Mouse (Mus musculus) lung, embryonic 16.5 days (tissue): ENCODE measurements at regions not wholly inside any gene's neighbourhood (a gene's known extent, or its start where the extent isn't known, plus 50 kb on each side); places are given as distances from the start of the nearest gene placed in this dataset.
A peak's percentile ranks its signal among the peaks of the same experiment; 100 is the strongest.

Experiments
- ATAC-seq: fragments of 200-750 bp; cut with Nextera tagmentation; 2 replicates; pipeline ENCODE4 v1.8.0; 2017; ENCODE audit warnings: low read depth, mild to moderate bottlenecking, moderate library complexity
- H3K27ac ChIP-seq: fragments of 300-500 bp; sonication (generic); 2 replicates; pipeline ENCODE4 v1.5.1; 2014; ENCODE audit warnings: mild to moderate bottlenecking, control low read depth, low read length
- H3K27me3 ChIP-seq: fragments of 300-500 bp; sonication (generic); 2 replicates; pipeline ENCODE4 v1.6.1; 2014; ENCODE audit warnings: low read depth, low read length, mixed read lengths; ENCODE audit not compliant: control insufficient read depth, insufficient read depth
- H3K36me3 ChIP-seq: fragments of 300-500 bp; sonication (generic); 2 replicates; pipeline ENCODE4 v1.6.1; 2014; ENCODE audit warnings: low read length; ENCODE audit not compliant: control insufficient read depth, insufficient read depth
- H3K4me1 ChIP-seq: fragments of 300-500 bp; sonication (generic); replicated peaks from 2 replicates; pipeline ENCODE4 v1.6.1; 2014; ENCODE audit warnings: low read length, mixed read lengths; ENCODE audit not compliant: control insufficient read depth, insufficient read depth
- H3K4me2 ChIP-seq: fragments of 300-500 bp; sonication (generic); 2 replicates; pipeline ENCODE4 v1.6.1; 2014; ENCODE audit warnings: low read depth, low read length, control low read depth
- H3K4me3 ChIP-seq: fragments of 300-500 bp; sonication (generic); 2 replicates; pipeline ENCODE4 v1.5.1; 2014; ENCODE audit warnings: mild to moderate bottlenecking, low read length, control low read depth
- H3K9ac ChIP-seq: fragments of 300-500 bp; sonication (generic); 2 replicates; pipeline ENCODE4 v1.6.1; 2014; ENCODE audit warnings: low read length, control low read depth
- H3K9me3 ChIP-seq: fragments of 300-500 bp; sonication (generic); 2 replicates; pipeline ENCODE4 v1.6.1; 2016; ENCODE audit warnings: low read length; ENCODE audit not compliant: control insufficient read depth
- WGBS: fragments of 180-500 bp; shearing (Covaris S2); extraction: QIAGEN DNeasy Blood & Tissue Kit; methylation state at CpG from one replicate; pipeline ENCODE4 v1.1.7; 2014; 5-methylcytosine and 5-hydroxymethylcytosine counted together

DNA sequence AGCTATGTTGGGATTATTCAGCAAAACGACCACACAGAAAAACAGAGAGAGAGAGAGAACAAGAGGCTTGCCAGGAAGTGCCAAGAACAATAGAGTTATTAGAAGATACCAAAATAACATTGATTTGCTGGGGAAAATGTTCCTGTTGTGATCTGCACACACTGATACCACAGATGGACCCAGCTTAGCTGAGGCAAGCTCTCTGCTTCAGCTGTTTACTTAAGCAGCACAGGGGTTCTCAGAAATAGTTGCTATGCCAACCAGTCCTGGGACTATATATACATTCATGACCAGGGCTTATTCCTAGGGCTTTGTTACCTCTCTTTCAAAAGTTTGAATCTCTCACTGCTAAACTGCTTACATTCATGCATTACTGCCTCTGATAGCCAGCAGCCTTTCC lies 790.5 kb downstream of the Diaph3 start:
- Histone ChIP-seq H3K9me3 (no peaks in the 10 kb centered on the region), H3K27me3 (no peaks in the 10 kb centered on the region), H3K9ac (no peak overlapping the region), H3K36me3 (no peaks in the 10 kb centered on the region), H3K4me1 (no peaks in the 10 kb centered on the region; the same call in 1 of the 2 replicates), H3K4me3 (no peak overlapping the region), H3K27ac (peak overlapping the region; percentile 16; the same call in 1 of the 2 replicates), H3K4me2 (no peak overlapping the region)
- ATAC-seq = peak; percentile 83; the same call in 1 of the 2 replicates
- 17% methylated on average over 1 of the region's 1 CpGs for WGBS

DNA sequence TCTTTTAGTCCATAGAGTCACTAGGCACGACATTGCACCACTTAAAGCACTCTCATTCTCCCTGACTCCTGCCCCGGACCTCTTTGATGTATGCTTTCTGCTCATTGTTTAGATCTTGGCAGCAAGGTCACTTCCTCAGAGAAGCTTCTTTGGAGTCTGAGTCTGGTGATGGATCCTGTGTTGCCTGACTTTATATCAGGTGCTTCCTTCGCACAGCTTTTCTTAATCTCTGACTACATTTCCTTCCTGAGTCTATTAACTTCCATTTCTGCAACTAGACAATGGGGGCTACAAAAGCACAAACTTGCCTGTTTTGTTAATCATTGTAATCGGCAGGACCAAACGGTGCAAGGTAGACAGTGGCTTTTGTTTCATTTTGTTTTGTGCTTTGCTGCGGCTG lies 802.0 kb downstream of the Diaph3 start:
- no peaks in the 10 kb centered on the region for H3K27me3 ChIP-seq
- no peak overlapping the region for H3K9ac ChIP-seq
- 57% methylated on average over 6 of the region's 6 CpGs for WGBS
- no peak overlapping the region for H3K4me2 ChIP-seq
- H3K4me1 ChIP-seq = no peaks in the 10 kb centered on the region; the same call in 1 of the 2 replicates
- no peak overlapping the region for H3K27ac ChIP-seq
- H3K36me3 ChIP-seq = no peaks in the 10 kb centered on the region
- H3K9me3 ChIP-seq = no peaks in the 10 kb centered on the region
- no peak overlapping the region for H3K4me3 ChIP-seq
- peak; percentile 89 for ATAC-seq

DNA sequence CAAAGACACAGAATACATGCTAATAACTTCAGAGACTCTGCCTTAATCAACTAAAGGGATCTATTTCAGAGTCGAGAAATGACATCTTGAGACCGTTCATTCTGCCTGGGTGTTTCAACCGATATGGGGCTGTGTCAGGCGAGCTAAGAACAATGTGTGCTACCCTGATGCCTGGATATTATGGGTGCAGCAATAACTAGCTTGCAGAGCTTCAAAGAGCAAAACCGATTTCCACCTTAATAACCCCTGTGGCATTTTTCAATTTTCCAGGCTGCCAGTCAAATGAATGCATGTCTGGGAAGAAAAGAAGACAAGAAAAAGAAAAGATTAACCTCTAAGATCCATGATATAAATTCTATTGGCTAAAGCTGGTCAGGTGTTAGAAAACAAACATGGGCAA lies 804.0 kb downstream of the Diaph3 start:
- Histone ChIP-seq H3K9me3 (no peaks in the 10 kb centered on the region), H3K4me3 (no peak overlapping the region), H3K4me1 (no peaks in the 10 kb centered on the region; the same call in 1 of the 2 replicates), H3K27ac (no peak overlapping the region), H3K9ac (no peak overlapping the region), H3K36me3 (no peaks in the 10 kb centered on the region), H3K27me3 (no peaks in the 10 kb centered on the region), H3K4me2 (no peak overlapping the region)
- ATAC-seq = no peak
- 80% methylated on average over 5 of the region's 5 CpGs for WGBS

DNA sequence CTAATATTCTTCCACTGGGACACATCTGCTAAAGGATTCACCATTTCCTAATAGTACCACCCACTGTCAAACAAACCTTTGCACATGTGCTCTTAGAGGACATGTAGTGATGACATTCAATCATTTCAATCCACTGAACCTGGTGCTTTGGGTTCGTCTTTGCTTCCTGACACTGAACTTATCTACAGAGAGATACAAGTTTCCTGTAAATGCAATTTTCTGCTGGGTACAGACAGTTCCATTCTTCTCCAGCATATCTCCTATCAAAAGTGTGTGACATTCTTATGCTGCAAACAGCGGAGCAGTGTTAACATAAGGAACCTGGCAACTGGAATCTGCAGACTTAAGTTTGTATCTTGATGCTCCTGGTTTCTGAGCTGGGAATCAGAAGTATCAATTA lies 805.8 kb downstream of the Diaph3 start:
- 66% methylated on average over 2 of the region's 2 CpGs for WGBS
- H3K27me3 ChIP-seq = no peaks in the 10 kb centered on the region
- ATAC-seq = no peak
- no peak overlapping the region for H3K9ac ChIP-seq
- no peaks in the 10 kb centered on the region for H3K36me3 ChIP-seq
- no peaks in the 10 kb centered on the region; the same call in 1 of the 2 replicates for H3K4me1 ChIP-seq
- no peak overlapping the region for H3K27ac ChIP-seq
- no peak overlapping the region for H3K4me3 ChIP-seq
- no peaks in the 10 kb centered on the region for H3K9me3 ChIP-seq
- no peak overlapping the region for H3K4me2 ChIP-seq

DNA sequence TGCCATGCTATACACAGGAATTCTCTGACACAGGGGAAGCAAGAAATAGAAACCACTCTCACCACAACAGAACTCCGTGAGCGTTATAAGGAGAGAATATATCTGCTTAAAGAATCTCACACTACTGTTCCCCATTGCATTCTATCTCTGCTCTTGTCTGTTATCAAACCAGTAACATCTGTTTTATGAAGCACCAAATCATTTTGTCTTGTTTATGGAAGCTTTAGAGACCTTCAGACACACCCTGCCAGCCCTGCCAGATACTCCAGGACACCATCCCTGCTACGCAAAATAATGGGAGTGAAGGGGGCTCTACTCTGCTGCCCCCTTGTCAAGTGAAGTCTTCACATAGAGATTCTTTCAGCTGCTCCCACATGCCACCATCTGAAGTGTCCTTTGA lies 811.9 kb downstream of the Diaph3 start:
- Histone ChIP-seq H3K4me1 (no peaks in the 10 kb centered on the region), H3K9me3 (no peaks in the 10 kb centered on the region), H3K9ac (no peak overlapping the region), H3K4me3 (no peak overlapping the region), H3K4me2 (no peak overlapping the region), H3K27me3 (no peaks in the 10 kb centered on the region), H3K36me3 (no peaks in the 10 kb centered on the region), H3K27ac (peak overlapping the region; percentile 12; the same call in 1 of the 2 replicates)
- ATAC-seq = no peak
- 31% methylated on average over 3 of the region's 3 CpGs for WGBS

DNA sequence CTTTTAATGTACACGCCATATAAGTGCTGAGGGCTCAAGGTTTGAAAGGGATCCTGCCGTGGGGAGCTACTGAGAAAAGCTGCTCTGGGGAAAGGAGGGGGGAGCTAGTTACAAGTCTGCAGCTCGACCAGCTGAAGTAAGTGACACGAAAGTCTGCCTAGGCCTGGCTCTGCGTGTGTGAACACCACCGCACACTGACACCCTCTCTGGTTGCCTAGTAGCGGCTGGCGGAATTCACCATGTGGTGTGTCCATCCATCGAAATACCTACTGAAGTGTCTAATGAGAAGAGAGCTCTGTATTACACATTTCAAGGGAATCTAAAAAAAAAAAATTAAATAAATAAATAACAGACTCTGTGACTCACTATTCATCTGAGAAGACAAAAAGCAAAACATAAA lies 813.4 kb downstream of the Diaph3 start:
- ATAC-seq = no peak
- no peak overlapping the region for H3K4me2 ChIP-seq
- H3K27me3 ChIP-seq = no peaks in the 10 kb centered on the region
- H3K4me1 ChIP-seq = no peaks in the 10 kb centered on the region
- no peaks in the 10 kb centered on the region for H3K36me3 ChIP-seq
- H3K9ac ChIP-seq = no peak overlapping the region
- H3K4me3 ChIP-seq = no peak overlapping the region
- no peak overlapping the region for H3K27ac ChIP-seq
- H3K9me3 ChIP-seq = no peaks in the 10 kb centered on the region
- WGBS = 58% methylated on average over 9 of the region's 9 CpGs

DNA sequence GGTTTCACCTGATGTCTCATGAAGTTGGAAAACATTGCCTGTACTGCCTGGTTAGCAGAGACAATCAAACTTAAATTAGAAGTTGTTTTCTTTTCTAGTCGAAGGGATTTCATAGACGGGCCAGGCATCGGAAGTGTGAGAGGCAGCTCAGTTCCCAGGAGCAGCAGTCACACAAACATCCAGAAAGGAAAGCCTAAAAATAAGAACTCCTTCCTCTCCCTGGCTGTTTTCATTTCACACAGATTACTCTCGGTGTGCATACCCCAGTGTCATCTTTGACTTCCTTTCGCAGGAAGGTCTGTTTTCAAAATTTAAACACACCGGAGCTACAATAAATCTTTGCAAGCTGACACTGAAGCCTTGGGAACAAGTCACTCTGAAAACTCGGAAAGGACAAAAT lies 818.7 kb downstream of the Diaph3 start:
- WGBS = 20% methylated on average over 7 of the region's 7 CpGs
- H3K9ac ChIP-seq = no peak overlapping the region
- no peaks in the 10 kb centered on the region for H3K9me3 ChIP-seq
- no peaks in the 10 kb centered on the region for H3K27me3 ChIP-seq
- H3K4me1 ChIP-seq = no peaks in the 10 kb centered on the region
- no peak overlapping the region for H3K4me3 ChIP-seq
- H3K27ac ChIP-seq = peak overlapping the region; percentile 58
- no peaks in the 10 kb centered on the region for H3K36me3 ChIP-seq
- H3K4me2 ChIP-seq = no peak overlapping the region
- peak; percentile 76 for ATAC-seq

DNA sequence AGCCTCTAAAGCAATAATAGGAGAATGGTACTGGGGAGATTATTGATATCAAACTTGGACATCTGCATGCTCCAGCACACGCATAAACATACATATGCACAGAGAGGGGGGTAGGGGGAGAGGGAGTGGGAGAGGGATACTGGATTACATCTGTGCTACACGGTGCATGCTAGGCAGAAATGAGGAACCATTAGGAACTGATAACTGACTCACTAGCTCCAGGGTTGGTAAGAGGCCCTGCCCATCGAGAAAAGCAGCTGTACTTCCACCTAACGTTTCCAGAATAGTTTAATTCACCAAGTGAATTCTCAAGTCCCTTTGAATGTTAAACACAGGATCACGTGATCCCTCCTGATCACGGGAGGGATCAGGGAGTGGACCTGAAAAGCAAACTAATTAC lies 825.1 kb downstream of the Diaph3 start:
- H3K4me1 ChIP-seq = no peaks in the 10 kb centered on the region
- WGBS = 73% methylated on average over 6 of the region's 6 CpGs
- no peak overlapping the region for H3K9ac ChIP-seq
- H3K27me3 ChIP-seq = no peaks in the 10 kb centered on the region
- no peaks in the 10 kb centered on the region for H3K36me3 ChIP-seq
- ATAC-seq = no peak
- H3K4me2 ChIP-seq = no peak overlapping the region
- no peak overlapping the region for H3K27ac ChIP-seq
- no peaks in the 10 kb centered on the region for H3K9me3 ChIP-seq
- no peak overlapping the region for H3K4me3 ChIP-seq

DNA sequence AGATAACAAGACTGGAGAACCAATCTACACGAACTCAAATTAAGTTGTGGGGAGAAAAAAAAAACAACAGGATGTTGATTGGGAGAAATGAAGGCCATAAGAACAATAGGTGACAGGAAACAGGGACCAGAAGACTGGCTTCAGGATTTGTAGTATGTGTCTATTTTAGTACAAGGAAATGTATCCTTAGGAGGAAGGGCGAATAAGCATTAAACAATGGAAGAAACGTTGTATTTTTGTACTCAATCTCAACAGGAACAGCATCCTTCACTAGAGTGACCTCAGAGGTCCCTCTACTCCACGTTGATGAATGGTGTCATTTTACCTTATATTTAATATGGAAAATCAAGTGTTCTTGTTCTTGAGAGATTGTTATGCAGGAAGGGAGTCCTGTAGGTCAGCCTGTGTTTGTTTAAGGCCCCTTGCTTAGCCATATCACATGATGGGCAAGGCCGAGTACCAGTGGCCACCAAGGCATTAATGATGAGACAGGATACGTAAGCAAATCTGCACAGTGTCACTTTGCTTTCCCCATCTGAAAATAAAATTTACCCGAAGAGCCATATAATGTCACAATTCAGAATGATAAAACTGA lies 832.0 kb downstream of the Diaph3 start:
- Histone ChIP-seq H3K9ac (no peak overlapping the region), H3K4me2 (no peak overlapping the region), H3K4me1 (peaks cover 6% of the 10 kb centered on the region; the same call in 1 of the 2 replicates), H3K27ac (peak overlapping the region; percentile 49; the same call in 1 of the 2 replicates), H3K27me3 (no peaks in the 10 kb centered on the region), H3K4me3 (no peak overlapping the region), H3K9me3 (no peaks in the 10 kb centered on the region), H3K36me3 (no peaks in the 10 kb centered on the region)
- WGBS = 46% methylated on average over 7 of the region's 7 CpGs
- peak; percentile 80 for ATAC-seq

DNA sequence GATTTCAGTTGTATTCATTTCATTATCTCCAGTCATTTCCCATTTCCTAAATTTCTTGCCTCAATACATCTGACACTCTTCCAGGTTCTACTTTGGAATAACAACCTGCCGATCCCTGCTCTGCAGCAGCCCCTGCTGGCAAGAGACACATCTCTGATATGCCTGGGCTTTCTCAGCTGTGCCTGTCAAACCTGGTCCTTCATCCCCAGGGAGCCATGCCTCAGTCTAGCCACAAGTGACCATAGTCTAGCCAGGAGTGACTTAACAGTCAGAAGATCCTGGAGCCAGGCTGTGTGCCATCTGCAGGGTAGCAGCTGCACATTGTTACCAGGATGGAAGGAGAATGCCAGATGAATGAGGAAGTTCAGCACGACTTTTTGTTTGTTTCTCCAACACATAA lies 833.2 kb downstream of the Diaph3 start:
- H3K4me2 ChIP-seq = no peak overlapping the region
- H3K27me3 ChIP-seq = no peaks in the 10 kb centered on the region
- H3K27ac ChIP-seq = peak overlapping the region; percentile 63
- peaks cover 6% of the 10 kb centered on the region; the same call in 1 of the 2 replicates for H3K4me1 ChIP-seq
- H3K4me3 ChIP-seq = no peak overlapping the region
- peak; percentile 53 for ATAC-seq
- H3K9ac ChIP-seq = no peak overlapping the region
- no peaks in the 10 kb centered on the region for H3K36me3 ChIP-seq
- H3K9me3 ChIP-seq = no peaks in the 10 kb centered on the region
- WGBS = 18% methylated on average over 2 of the region's 2 CpGs
